Mouse (Mus musculus) lung, adult 18-20 months (tissue): ENCODE measurements around the gene Arhgef16.
A peak's percentile ranks its signal among the peaks of the same experiment; 100 is the strongest.

Experiments
- DNase-seq, 2 experiments: peaks; one replicate each; pipeline ENCODE4 v3.0.0; 2022; ENCODE audit warnings: mixed read lengths in 2 of 2

Gene Arhgef16

DNA sequence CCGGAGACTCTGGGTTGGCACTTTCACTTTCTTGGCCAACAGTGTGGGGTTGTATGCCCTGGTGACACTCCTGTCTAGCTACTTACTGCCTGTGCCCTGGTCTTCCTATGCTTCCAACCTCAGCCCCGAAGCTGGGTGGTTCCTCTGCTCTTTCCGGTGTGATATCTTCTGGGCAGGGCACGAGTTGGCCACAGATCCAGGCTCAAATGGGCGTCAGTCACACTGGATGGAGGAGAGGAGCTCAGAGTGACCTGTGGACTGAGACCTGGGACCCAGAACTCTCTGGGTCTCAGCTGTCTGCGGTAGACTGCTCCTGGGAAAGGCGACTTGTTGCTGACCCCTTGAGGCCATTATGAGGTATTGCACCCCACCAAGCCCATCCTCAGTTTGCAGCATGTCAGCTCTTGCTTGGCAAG, at the start of gene Arhgef16:
Gene Arhgef16 (minus strand): TSS at position 211 of the 416 bp plus-strand sequence.
- peak; percentile 35 to 46 for DNase-seq

DNA sequence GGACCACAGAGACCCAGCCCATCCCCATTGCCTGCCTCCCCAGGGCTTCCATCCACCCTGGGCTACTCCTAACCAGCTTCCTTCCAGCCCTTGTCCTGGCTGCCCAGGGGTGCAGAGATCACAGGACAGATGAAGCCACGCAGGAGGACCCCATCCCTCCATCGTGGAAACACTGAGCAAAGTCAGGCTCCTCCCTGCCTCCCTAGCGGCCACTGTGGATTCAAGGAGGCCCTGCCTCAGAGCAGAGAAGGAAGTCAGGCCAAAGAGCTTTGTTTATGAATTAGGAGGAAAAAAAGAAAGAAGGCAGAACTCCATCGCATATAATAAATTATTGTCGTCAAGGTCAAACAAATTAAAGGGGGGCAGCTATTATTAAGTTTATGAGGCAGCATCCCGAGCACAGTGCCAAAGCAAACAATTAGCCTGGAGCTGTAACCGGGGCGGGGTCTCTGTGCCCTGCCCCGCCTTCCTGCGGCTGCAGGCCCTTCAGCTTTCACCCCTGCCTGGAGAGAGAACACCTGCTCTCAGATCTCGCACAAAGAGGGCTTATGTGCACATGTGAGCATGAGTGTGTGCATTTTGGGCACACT, 46.8 kb upstream of the Arhgef16 start:
- DNase-seq: peak; percentile 53 to 62

DNA sequence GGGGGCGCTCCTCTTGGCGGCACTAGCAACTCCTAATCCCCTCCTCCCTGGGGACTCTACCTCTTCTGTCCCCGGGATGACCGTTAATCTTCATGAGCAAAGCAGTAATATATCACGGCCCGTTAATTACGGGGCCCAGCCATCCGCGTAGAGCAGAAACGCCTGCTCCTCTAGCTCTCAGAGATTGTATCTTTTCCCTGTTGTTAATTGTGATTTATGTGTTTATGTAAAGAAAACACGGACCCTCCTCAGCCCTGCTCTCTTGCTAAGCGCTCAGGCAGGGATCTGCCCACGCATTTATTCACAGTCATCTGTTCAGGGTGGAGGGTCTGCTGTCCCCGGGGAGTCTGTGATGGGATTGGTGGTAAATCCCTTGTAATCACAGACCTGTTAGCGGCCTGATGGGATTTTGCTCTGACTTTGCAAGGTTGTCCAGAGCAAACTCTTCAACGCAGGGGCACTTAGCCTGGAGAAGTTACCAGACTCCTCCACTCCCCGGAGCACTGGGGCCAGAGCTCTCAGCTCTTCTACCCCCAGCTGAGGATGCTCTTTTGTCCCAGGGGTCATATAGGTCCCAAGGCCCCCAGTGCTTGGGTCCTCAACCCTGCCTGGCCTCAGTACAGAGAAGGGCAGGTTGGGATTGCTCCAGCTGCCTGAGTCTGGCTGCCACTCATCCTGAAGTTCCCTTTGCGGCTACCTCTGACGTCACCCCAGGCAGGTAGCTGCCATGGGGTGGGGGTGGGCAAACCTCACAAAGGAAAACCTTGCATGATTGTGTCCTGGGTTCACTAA, 45.5 kb upstream of the Arhgef16 start:
- DNase-seq: no peak

DNA sequence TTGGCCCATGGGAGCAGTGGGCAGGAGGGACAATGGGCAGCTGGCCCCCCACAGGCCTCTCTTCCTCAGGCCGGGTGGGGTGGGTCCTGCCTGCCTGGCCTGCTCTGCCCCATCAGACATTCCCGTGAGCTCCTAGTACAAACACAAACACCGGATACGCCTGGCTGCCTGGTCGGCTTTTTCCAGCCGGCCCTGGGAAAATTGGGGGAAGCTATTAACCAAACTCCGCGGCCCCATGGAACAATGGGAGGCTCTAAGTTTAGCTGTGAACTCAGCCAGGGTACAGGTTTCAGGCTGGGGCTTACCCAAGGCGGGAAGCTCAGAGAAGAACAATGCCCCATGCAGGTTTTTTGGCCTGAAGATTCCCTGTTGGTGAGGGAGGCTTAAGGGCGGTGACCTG, 35.2 kb upstream of the Arhgef16 start:
- peak; percentile 76 to 80 for DNase-seq

DNA sequence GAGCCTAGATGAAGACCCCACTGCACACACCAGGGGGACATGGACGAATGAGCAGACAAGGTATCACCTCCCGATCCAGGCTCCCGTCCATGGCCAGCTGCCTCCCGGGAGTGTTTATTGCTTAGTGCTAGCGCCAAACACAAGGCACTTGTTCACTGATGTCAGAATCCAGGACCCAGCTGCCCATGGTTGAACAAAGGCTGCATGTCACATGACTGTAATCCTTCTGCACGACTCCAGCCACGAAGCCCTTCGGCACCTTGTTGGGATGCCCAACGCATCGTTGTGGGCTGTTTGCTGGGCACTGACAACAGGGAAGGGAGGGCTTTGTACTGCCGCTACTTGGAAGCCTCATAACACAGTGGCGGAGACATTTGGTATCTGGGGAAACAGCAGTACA, 34.3 kb upstream of the Arhgef16 start, which contains the start of gene B230104I21Rik:
Gene B230104I21Rik (plus strand): TSS at position 367 of the 400 bp plus-strand sequence.
- DNase-seq: no peak

DNA sequence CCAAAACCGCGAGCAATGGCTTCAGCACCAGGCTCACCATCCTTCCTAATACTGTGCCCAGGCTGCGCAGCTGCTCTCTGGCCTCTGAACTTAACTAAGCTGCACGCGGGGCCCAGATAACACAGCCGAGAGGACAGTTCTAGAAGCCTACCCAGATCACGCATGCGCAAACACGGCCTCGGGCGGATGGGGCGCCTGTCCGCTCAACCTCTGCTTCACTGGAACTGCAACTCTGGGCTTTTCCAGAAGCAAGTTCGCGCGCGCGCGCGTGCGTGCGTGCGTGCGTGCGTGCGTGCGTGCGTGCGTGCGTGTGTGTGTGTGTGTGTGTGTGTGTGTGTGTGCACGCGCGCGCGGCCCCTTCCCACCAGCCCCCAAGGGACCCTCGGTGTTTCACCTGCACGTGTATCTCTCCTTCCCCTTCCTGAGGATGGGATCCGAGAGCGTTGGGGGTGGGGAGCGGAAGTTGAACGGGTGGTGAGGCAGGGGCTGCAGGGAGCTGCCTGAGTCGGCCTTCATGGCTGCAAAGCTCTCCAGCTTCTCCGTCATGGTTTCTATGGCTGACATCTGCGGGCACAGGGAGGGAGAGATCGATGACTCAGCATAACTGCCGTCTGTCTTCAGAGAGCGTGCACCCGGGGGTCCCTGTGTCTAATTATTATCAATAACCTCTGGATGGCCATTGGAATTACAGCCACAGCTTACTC, 33.4 kb upstream of the Arhgef16 start:
- peak; percentile 14 to 22 for DNase-seq

DNA sequence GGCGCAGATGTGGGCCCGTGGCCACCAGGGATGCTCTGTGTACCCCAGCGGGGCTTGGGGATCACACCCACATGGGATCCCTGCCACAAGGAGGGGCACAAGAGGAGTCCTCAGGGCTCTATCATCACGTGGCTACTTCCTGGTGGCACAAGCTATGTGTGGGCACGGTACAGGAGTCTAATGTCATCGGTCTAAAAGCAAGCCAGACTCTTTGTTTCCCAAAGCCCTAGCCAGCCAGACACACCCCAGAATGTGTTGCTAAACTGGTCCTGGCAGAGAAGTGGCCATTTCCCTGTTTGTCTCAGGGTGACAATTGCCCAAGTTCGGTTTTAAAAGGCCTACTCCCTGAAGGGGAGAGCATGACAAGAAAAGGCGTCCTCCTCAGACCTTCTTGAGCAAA, 31.8 kb upstream of the Arhgef16 start:
- DNase-seq: peak; percentile 69 to 81

DNA sequence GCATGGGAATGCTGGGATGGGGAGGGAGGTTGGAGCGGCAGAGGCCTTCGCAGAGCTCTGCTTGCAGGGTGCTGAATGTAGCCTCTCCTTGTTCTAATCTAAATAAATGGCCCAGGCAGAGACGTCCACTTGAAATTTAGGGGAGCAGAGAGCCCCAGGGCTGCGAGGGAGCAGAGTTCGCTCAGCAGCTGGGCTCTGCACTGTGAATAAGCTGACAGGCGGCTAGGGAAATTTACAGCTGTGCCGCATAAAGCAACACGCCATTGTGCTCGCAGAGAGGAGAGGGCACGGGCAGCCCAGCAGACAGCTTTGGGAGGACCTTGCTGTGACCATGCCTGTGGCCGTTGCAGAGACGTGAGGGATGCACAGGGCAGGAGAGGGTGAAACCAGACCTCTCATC, 29.8 kb upstream of the Arhgef16 start:
- DNase-seq: no peak

DNA sequence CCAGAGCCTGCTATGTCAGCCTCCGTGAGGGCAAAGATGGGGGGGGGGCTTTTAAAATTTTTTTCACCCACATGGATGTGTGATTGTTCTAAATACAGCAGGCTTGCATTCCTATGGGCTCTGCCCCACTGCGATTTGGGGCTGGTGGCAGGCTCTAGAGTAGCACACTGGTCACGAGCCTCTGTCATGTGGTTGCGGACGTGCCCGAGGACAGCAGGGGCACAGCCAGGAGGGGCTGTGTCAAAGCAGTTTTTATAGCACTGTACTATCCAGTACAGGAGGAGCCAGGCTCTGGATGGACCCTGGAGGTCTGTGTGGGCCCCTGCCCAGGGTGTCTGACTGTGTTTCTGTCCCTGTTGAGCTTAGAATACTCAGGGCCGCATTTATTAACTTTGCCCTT, 28.5 kb upstream of the Arhgef16 start:
- no peak for DNase-seq

DNA sequence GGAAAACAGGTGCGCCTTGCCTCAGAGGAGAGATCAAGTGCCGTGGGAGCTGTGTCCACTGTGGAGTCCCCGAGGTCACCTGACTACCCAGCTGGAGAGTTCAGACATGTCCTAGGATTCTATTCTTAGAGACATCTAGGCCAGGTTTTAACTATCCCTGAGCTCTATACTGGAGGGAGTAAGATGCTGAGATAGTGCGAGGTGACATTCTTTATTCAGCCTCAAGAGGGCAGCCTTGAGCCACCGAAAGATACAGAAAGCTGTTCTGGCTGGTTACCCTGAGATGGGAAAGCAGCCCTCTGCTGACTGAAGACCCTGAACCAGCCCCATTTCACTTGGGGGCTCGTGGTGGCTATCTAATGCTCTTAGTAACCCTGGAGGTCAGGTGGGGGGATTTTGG, 27.4 kb upstream of the Arhgef16 start:
- peak; percentile 59 to 60 for DNase-seq

DNA sequence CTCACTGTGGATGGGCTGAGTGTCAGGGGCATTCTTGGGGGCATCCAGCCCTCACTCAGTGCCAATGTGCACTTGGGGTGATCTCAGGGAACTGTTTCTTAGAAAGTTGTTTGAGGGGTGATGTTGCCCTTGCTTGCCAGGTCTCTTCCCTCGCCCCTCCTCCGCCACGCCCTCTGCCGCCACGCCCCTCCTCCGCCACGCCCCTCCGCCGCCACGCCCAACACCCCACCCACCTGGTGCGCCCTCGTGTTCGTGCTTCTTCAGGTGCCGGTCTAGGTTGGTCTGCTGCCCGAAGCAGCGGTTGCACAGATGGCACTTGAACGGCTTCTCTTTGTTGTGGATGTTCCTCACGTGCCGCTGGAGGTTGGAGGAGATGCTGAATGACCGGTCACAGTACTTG, 27.0 kb upstream of the Arhgef16 start:
- no peak for DNase-seq

DNA sequence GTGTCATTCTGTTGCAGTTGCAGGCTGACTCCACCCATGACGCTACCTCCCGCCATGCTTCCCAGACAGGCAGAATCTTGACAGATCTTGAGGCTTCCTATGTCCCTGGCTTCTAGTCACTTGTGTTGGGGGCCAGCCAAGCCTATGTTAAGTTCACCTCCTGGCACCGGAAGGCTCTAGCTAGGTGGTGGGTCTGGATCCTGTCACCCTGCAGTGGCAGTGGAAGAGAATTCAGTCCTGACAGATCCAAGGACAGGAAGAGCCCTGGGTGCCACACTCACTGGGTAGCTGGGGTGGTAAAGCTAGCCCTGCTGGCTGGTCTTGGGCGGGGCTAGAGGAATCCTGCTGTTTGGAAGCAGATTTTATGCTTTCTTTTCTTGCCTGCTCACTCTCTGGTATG, 23.9 kb upstream of the Arhgef16 start:
- DNase-seq: no peak

DNA sequence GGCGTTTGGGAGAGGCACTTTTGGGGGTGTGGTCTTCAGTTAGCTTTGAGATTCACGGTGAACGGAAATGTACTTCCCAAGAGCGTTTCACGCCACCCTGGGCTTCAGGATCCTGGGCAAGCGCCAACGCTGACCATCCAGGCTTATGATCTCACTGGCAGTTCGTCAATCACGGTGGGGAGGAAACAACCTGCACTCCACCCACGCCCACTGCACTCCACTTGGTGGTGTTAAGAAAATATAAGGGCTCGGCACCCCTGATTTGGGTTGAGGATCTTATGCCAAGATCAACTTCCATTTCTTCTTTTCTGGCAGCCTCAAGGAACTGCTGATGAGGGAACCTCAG, 12.1 kb upstream of the Arhgef16 start:
- DNase-seq: no peak

DNA sequence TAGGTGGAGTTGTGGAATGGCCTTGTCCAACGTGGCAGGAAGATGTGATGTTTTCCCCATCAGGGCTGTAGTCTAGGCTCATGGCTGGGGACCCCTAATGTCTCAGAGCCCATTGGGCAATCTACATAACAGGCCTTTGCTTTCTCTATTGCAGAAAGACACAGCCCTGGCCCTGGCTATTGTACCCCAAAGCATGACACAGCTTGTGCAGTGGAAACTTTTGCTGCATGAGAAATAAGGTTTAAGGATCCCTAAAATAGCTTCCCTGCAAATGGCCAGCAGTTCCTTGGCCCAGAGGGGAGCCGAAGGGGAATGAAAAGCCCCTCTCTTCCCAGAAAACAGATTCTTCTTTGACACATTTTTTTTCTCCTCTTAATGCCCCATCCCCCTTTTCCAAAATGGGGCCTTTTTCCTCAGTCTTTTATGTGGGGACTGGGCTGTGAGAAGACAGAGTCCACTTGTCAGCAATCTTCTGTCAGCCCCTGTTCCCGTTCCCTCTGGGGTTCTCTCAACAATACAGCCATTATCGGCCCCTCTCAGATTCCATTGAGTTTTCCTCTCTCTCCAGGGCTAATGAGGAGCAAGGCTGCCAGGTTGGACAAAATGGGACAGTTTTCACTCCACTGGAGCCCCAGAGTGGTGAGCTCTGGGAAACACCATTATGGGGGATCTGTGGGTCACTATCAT, 11.6 kb upstream of the Arhgef16 start:
- DNase-seq: no peak

DNA sequence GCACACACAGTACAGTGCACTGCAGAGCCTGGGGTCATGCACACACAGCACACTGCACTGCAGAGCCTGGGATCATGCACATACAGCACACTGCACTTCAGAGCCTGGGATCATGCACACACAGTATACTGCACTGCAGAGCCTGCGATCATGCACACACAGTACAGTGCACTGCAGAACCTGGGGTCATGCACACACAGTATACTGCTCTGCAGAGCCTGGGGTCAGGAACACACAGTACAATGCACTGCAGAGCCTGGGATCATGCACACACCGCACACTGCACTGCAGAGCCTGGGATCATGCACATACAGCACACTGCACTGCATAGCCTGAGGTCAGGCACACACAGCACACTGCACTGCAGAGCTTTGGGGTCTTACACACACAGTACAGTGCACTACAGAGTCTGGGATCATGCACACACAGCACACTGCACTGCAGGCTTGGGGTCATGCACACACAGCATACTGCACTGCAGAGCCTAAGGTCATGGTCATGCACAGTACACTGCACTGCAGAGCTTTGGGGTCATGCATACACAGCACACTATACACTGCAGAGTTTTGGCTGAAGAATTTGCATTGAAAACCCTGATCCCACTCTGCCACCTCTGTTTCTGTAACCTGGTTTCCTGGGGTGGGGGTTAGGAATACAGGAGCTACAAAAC, 10.8 kb upstream of the Arhgef16 start:
- no peak for DNase-seq

DNA sequence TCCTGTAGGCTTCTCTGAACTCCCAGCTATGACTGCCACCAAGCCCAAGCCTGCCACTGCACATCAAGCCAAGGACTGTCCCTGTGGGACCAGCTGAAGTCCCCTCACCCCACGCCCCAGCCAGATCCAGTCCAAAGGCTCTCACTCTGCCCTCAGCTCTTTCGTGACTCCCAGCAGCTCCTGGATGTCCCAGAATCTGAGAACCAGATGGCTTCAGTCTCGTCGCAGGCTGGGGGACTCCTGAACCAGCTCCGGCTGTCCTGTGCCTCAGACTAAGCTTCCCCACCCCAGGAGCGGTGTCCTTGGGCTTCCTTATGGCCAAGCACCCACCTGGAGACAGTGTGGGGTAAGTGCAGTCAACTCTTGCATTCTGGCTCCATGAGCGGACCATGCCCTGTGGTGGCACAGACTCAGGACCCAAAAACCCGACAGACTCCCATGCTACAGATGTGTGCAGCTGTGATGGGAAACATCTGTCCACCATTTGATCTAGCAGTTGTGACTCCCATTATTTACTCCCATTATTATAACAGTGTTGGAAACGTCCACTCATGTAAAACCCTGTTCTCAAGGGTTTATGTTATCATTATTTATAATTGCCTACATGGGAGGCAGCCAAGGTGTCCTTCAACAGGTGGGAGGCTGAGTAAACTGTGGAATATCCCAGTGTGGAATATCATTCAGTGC, 9.2 kb upstream of the Arhgef16 start:
- no peak for DNase-seq

DNA sequence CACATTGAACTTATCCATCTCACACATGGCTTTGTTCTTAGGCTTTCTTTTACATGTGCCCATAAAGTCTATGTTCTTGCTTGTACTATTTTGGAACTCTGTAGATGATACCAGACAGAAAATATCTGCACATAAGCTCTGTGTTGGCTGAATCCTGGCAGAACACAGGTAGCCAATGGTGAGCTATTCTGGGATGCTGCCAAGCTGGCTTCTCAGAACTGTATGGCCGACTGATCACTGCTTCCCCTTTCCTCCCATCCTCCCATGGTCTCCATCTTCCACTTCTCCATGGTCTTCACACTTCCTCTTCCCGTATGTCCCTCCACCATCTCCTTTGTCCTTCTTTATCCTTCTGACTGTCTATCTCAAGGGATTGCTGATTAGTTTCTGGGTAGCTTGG, 7.7 kb upstream of the Arhgef16 start:
- DNase-seq: no peak

DNA sequence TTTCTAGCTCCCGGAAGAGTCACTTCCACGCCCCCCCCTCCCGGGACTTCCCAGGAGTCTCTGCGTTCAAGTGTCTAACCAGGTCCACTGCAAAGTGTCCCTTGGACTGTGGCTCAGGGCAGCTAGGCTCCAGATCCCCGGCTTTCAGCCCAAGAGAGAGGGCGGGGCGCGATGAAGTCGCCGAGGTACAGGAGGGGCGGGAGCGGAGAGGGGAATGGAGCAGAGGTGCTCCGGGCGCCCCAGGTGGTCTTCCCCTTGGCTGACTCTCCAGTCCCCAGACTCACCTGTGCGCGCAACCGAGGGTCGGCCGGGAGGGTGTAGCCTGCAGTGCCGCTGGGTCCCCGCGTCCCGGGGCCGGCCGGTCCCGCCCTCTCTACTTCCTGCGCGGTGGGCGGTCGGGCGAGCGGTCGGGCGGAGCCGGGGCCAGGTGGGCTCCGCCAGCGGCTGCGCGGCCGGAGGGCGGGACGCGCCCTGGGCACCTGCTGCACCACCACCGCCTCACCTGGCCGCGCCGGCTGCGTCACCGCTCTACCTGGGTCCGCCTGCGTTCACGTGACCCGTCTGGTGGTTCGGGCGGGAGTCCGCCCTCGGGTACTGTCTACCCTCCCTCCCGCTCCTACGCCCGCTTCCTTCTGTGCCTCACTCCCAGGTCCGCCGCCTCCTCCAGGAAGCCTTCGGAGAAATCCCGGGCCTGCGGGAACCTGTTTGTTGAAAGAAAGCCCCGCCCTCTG, 1.8 kb downstream of the Arhgef16 start:
- peak; percentile 85 to 89 for DNase-seq

DNA sequence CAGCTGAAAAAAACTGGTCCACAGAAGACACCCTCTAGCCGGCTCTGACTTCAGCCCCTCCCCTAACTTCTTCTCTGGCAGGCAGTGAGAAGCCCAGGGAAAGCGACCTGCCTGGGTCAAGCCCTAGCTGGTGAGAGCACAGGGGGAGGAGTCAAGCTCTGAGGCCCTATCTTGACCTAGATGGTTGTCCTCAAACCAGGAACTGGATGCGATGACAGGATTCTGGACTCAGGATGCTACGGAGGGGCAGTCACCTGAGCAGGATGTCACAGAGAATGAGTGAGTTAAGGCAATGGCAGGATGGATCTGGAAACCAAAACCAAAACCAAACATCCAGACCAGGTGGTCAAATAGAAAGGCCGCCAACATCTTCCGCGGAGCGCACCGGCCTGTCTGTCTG, 3.7 kb downstream of the Arhgef16 start:
- peak; percentile 49 to 75 for DNase-seq

DNA sequence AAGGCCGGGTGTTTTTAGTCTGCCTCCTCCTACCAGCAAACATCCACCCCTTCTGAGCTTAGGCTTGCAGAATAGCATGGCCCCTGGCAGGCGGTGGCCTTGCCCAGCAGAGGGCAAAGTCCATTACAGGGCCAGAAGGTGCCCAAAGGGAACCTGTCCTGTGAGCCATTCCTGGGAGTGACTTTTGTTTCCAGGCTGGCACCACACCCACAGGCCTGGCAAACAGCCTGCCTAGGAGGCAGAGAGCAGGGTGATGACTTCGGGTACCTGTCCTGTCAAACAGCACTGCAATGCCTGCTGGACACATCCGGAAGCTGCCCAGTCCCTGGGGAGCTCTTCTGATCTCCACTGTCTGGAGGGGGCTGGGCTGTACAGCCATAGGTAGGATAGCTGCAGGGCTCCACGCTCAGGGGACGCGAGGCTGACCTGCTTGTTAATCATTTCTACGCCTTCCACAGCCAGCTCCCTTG, 7.2 kb downstream of the Arhgef16 start:
- DNase-seq: peak in 1 of 2 experiments; percentile 40

DNA sequence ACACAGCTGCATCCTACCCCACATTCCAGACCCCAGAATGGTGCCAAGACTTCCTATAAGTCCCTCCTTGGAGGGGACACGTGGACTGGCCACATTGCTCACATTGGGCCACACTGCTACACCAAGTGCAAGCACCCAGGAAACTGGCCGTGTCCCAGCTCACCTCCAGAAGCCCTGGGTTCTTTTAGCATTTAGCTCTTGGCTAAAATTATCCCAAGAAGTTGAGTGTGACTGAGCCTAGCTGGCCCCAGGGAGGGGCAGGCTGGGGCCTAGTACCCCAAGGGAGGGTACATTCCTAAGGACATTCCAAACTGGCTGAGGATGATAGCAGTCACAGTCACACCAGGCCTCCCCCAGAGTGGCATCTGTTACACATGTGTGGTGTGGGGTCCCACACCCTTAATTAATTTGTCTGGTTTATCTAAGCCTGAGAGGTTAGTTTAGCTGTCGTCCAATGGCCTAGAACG, 7.7 kb downstream of the Arhgef16 start:
- DNase-seq: no peak
